ENCODE assay signal across 11 mouse cellular contexts in the genomic region with DNA sequence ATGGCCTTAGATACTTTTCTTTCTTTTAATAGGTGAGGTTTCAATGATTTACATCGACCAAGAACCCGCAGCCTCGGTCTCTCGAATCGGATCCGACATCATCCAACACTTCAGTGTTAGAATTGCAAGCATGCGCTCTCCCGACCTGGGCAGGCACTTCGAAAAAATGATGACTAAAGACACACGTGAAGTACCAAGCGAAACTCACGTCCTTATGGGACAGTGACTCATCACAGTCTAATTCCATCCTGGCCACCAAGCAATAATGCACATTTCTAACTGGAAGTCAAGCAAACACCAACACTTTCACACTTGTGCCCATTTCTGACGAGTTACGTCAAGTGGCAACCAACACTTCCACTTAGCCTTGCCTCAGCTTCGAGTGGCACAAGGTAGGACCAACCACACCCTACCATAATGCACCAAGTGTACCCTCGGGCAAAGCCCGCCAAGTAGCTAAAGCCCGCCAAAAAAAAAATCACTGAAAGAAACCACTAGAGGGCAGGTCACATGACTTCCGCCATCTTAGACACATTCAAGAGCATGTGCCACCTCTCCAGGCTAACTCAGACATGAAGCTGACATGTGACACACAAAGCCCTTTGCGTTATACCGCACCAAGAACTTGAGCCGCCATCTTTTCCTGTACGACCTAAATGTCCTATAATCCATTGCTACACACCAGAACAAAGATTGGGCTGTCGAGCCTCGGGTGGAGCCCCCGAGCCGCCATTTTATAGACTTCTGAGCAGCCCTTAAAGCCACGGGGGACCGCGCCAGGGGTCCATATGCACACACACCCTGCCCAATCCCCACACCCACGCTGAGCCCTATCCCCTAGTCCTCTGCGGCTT. TPM values are rescaled to one million over a fixed set of nuclear protein-coding genes. Genes with fewer than 3 reads are reported as not detected.
DNase-seq lines count a peak whose midpoint lies in the region; ATAC-seq and TF ChIP-seq lines count a peak whose summit lies in the region.
"Had no signal": no experiment of that assay in that cellular context is flagged by ENCODE, and none has a peak within 500 bp of the region (broad histone marks: within the 10 kb centered on the region; RNA-seq: fewer than 3 reads in every experiment).

No protein-coding gene starts in this region.

- H3K4me3 ChIP-seq in heart, embryonic 10.5 days, result peak overlapping the region; percentile 52
- H3K4me3 ChIP-seq in embryonic facial prominence, embryonic 14.5 days (ENCODE audit: low read depth, low read length), result peak overlapping the region; percentile 44
- H3K4me3 ChIP-seq in hindbrain, embryonic 12.5 days, result peak overlapping the region; percentile 40
- H3K4me3 ChIP-seq in liver, embryonic 14.5 days (ENCODE audit: insufficient read depth in 1 of 2, low read depth in 2 of 2, low read length in 2 of 2), result peak overlapping the region; percentile 60 to 86
- peak overlapping the region; percentile 38 for H3K4me3 ChIP-seq in neural tube, embryonic 14.5 days (ENCODE audit: low read depth, low read length)

- no peaks in the 10 kb centered on the region for H3K9me3 ChIP-seq in heart, embryonic 10.5 days
- H3K9me3 ChIP-seq in embryonic facial prominence, embryonic 14.5 days (ENCODE audit: control insufficient read depth, low read length), result no peaks in the 10 kb centered on the region
- no peaks in the 10 kb centered on the region for H3K9me3 ChIP-seq in hindbrain, embryonic 12.5 days (replicated peaks)
- H3K9me3 ChIP-seq in liver, embryonic 14.5 days (ENCODE audit: control insufficient read depth, low read length), result no peaks in the 10 kb centered on the region
- H3K9me3 ChIP-seq in neural tube, embryonic 14.5 days (ENCODE audit: control insufficient read depth, low read length), result no peaks in the 10 kb centered on the region

- no peaks in the 10 kb centered on the region for H3K27me3 ChIP-seq in heart, embryonic 10.5 days (ENCODE audit: insufficient read depth, poor library complexity, severe bottlenecking)
- H3K27me3 ChIP-seq in embryonic facial prominence, embryonic 14.5 days (replicated peaks; ENCODE audit: control insufficient read depth, insufficient read depth, low read length), result no peaks in the 10 kb centered on the region
- no peaks in the 10 kb centered on the region for H3K27me3 ChIP-seq in hindbrain, embryonic 12.5 days
- H3K27me3 ChIP-seq in liver, embryonic 14.5 days (ENCODE audit: control insufficient read depth, insufficient read depth, low read length), result no peaks in the 10 kb centered on the region
- no peaks in the 10 kb centered on the region for H3K27me3 ChIP-seq in neural tube, embryonic 14.5 days (ENCODE audit: control insufficient read depth, insufficient read depth, low read length)

- ATAC-seq in embryonic facial prominence, embryonic 14.5 days (ENCODE audit: low read depth), result peak; percentile 84
- peak; percentile 81 for ATAC-seq in hindbrain, embryonic 12.5 days (ENCODE audit: low FRiP score)
- ATAC-seq in liver, embryonic 14.5 days (ENCODE audit: insufficient read depth), result peak; percentile 76
- peak; percentile 87 for ATAC-seq in neural tube, embryonic 14.5 days (ENCODE audit: low read depth)
- ATAC-seq in monocyte, adult 5-6 weeks (replicated peaks; ENCODE audit: insufficient number of reproducible peaks, low FRiP score, low TSS enrichment, poor library complexity, severe bottlenecking), result no peak

- no peaks in the 10 kb centered on the region for H3K36me3 ChIP-seq in heart, embryonic 10.5 days
- H3K36me3 ChIP-seq in embryonic facial prominence, embryonic 14.5 days (ENCODE audit: control insufficient read depth, insufficient read depth, low read length), result no peaks in the 10 kb centered on the region
- H3K36me3 ChIP-seq in hindbrain, embryonic 12.5 days, result no peaks in the 10 kb centered on the region
- H3K36me3 ChIP-seq in liver, embryonic 14.5 days (replicated peaks; ENCODE audit: control insufficient read depth, insufficient read depth, low read depth), result no peaks in the 10 kb centered on the region
- no peaks in the 10 kb centered on the region for H3K36me3 ChIP-seq in neural tube, embryonic 14.5 days (ENCODE audit: control insufficient read depth, insufficient read depth, low read length)

- 64% methylated on average over 32 of the region's 32 CpGs for WGBS in heart, embryonic 10.5 days
- WGBS in embryonic facial prominence, embryonic 14.5 days, result 70% methylated on average over 32 of the region's 32 CpGs
- WGBS in hindbrain, embryonic 12.5 days, result 63% methylated on average over 32 of the region's 32 CpGs
- WGBS in liver, embryonic 14.5 days (ENCODE audit: insufficient replicate concordance), result 59% methylated on average over 32 of the region's 32 CpGs
- 77% methylated on average over 32 of the region's 32 CpGs for WGBS in neural tube, embryonic 14.5 days

- no peaks in the 10 kb centered on the region for H3K4me1 ChIP-seq in heart, embryonic 10.5 days
- H3K4me1 ChIP-seq in embryonic facial prominence, embryonic 14.5 days (ENCODE audit: control insufficient read depth, insufficient read depth, low read length), result no peaks in the 10 kb centered on the region
- H3K4me1 ChIP-seq in hindbrain, embryonic 12.5 days, result no peaks in the 10 kb centered on the region
- 0 out of 4 replicates have a peak, but pooled peaks cover 0 to 3% of the 10 kb centered on the region in 2 experiments for H3K4me1 ChIP-seq in liver, embryonic 14.5 days (replicated peaks; ENCODE audit: control insufficient read depth in 2 of 2, insufficient read depth in 2 of 2, low read length in 1 of 2)
- H3K4me1 ChIP-seq in neural tube, embryonic 14.5 days (ENCODE audit: control insufficient read depth, insufficient read depth, low read length), result no peaks in the 10 kb centered on the region

- H3K27ac ChIP-seq in heart, embryonic 10.5 days, result peak overlapping the region; percentile 80
- H3K27ac ChIP-seq in embryonic facial prominence, embryonic 14.5 days (replicated peaks; ENCODE audit: low read depth, low read length), result peak overlapping the region; percentile 81
- H3K27ac ChIP-seq in hindbrain, embryonic 12.5 days, result peak overlapping the region; percentile 76
- peak overlapping the region; percentile 30; the same call in 1 of the 2 replicates for H3K27ac ChIP-seq in liver, embryonic 14.5 days
- peak overlapping the region; percentile 57; the same call in 1 of the 2 replicates for H3K27ac ChIP-seq in neural tube, embryonic 14.5 days (ENCODE audit: low read depth, low read length)

- H3K4me2 ChIP-seq in embryonic facial prominence, embryonic 14.5 days (ENCODE audit: low read depth, low read length), result peak overlapping the region; percentile 44
- peak overlapping the region; percentile 39 for H3K4me2 ChIP-seq in hindbrain, embryonic 12.5 days (replicated peaks)
- peak overlapping the region; percentile 50 for H3K4me2 ChIP-seq in liver, embryonic 14.5 days (ENCODE audit: low read depth)
- peak overlapping the region; percentile 41; the same call in 1 of the 2 replicates for H3K4me2 ChIP-seq in neural tube, embryonic 14.5 days (ENCODE audit: low read depth, low read length)

- peak; percentile 31; the same call in 1 of the 2 replicates for TF ChIP-seq CTCF in liver, embryonic 14.5 days (IDR thresholded peaks at IDR 0.05; ENCODE audit: low read depth)

- TF ChIP-seq EP300 in liver, embryonic 14.5 days (IDR thresholded peaks at IDR 0.05; ENCODE audit: low read depth), result no peak

- no peak for DNase-seq in heart, embryonic 10.5 days (ENCODE audit: low spot score)
- DNase-seq in heart, adult 11 months, result no peak
- peak; percentile 36 for DNase-seq in Muller cell, postnatal 12 days (ENCODE audit: inconsistent ontology term)
- DNase-seq in embryonic facial prominence, embryonic 14.5 days (ENCODE audit: low spot score), result peak; percentile 69
- peak in 2 of 3 experiments; percentile 40 to 64 for DNase-seq in liver, embryonic 14.5 days (ENCODE audit: low read depth in 3 of 3, low spot score in 3 of 3)

- H3K9ac ChIP-seq in embryonic facial prominence, embryonic 14.5 days (ENCODE audit: low read depth, low read length), result peak overlapping the region; percentile 65
- H3K9ac ChIP-seq in hindbrain, embryonic 12.5 days, result peak overlapping the region; percentile 49
- peak overlapping the region; percentile 63 for H3K9ac ChIP-seq in liver, embryonic 14.5 days (replicated peaks)
- H3K9ac ChIP-seq in neural tube, embryonic 14.5 days (replicated peaks; ENCODE audit: low read depth, low read length), result peak overlapping the region; percentile 47

RNA-seq across cellular contexts. Expression of a gene that starts 59.7 kb away (rescaled TPM):
- not detected in 2 replicates for polyA plus RNA-seq in heart, embryonic 10.5 days (2016; fragmentation: Nextera tagmentation; extraction: Ambion mirVana)
- not detected in 2 replicates for polyA plus RNA-seq in embryonic facial prominence, embryonic 14.5 days (2014; fragmentation: Nextera tagmentation; extraction: Ambion mirVana)
- polyA plus RNA-seq in hindbrain, embryonic 12.5 days (2016; fragmentation: Nextera tagmentation; extraction: Ambion mirVana), result not detected in 2 replicates
- polyA plus RNA-seq in liver, embryonic 14.5 days (2012; rRNA removed), result 0.41 TPM in 1 of 2 replicates, not detected in the other
- polyA plus RNA-seq in liver, embryonic 14.5 days (2014; fragmentation: Nextera tagmentation; extraction: Ambion mirVana), result not detected in 2 replicates
- not detected in 2 replicates for polyA plus RNA-seq in neural tube, embryonic 14.5 days (2014; fragmentation: Nextera tagmentation; extraction: Ambion mirVana)
- not detected in 3 replicates for total RNA-seq in monocyte, adult 5-6 weeks (2017)
- total RNA-seq: heart, postnatal 10 days; left cerebral cortex, postnatal 25 days had no signal
- polyA plus RNA-seq: spleen, adult 2 months had no signal

Comparison
In these comparisons a context has a peak if more than half of its experiments do, and no peak if none do; other contexts are left out.
1. DNase-seq: peak in Muller cell, postnatal 12 days (single experiment), embryonic facial prominence, embryonic 14.5 days (single experiment) and liver, embryonic 14.5 days (2 of 3); none in heart, embryonic 10.5 days (single experiment) and heart, adult 11 months (single experiment).
2. H3K27ac ChIP-seq: peak in every context shown above with its lines; median percentile 81 in embryonic facial prominence, embryonic 14.5 days; 80 in heart, embryonic 10.5 days; 76 in hindbrain, embryonic 12.5 days; 57 in neural tube, embryonic 14.5 days; 30 in liver, embryonic 14.5 days.
3. Peak in every context shown above with its lines, with median percentiles within 50 percentile points of each other: H3K4me3 ChIP-seq, H3K4me2 ChIP-seq and H3K9ac ChIP-seq.